Mouse (Mus musculus) adipocyte (in vitro differentiated cells): ENCODE results near the gene Msln.
"Not testable (repeated sequence)": the region's sequence is repeated elsewhere in the genome, so short reads cannot be mapped to it uniquely, and the experiment has no call there.

Source experiments
- DNase-seq: peaks from one replicate; pipeline ENCODE4 v3.0.0-alpha.2; 2016; ENCODE audit warnings: low spot score

The Msln gene

DNA sequence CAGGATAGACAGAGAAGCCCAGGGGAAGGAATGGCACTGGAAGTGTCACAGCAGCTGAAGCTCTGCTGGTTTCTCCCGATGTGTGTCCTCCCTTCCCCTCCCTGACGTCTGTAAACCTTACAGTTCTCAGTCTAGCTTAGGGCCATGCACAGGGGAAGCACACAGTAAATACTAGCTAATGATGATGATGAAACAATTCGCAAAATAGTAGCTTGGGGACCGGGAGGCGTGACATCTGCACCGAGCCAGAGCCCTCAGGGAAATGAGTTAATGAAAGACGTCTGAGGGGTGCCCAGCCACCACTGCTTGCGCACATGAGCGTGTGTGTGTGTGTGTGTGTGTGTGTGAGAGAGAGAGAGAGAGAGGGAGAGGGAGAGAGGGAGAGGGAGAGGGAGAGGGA, 15.2 kb upstream of the Msln start:
- DNase-seq: no peak

DNA sequence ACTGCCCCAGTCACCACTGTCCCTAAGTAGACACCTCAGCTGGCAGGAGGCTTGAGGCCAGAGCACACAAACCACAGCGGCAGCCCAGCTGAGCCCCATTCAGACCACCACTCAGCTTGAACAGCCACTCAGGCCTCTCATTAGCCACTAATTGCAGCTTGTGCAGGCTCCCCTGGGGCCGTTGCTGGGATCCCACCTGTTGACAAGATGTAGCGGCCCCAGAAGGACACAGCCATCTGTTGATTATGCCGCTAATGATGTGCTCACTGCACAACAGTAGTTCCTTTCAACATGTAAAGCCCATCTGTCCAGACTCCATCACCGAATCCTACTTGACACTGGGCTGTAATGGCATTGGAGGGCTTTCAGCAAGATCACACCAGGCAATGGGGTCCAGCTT, 11.7 kb upstream of the Msln start:
- DNase-seq: no peak

GRCm38 (mm10) chr17:25762591-25762990, 8.4 kb upstream of the Msln start:
- DNase-seq: no peak

- DNase-seq: no peak
These were observed 7.4 kb upstream of the Msln start for GRCm38 (mm10) chr17:25761561-25761970.

GRCm38 (mm10) chr17:25760148-25760547, 6.0 kb upstream of the Msln start:
- no peak for DNase-seq

- DNase-seq: no peak
These were observed 3.5 kb upstream of the Msln start for GRCm38 (mm10) chr17:25757691-25758090.

- peak; percentile 27 for DNase-seq
These were observed 2.4 kb upstream of the Msln start for GRCm38 (mm10) chr17:25756378-25757242.

DNA sequence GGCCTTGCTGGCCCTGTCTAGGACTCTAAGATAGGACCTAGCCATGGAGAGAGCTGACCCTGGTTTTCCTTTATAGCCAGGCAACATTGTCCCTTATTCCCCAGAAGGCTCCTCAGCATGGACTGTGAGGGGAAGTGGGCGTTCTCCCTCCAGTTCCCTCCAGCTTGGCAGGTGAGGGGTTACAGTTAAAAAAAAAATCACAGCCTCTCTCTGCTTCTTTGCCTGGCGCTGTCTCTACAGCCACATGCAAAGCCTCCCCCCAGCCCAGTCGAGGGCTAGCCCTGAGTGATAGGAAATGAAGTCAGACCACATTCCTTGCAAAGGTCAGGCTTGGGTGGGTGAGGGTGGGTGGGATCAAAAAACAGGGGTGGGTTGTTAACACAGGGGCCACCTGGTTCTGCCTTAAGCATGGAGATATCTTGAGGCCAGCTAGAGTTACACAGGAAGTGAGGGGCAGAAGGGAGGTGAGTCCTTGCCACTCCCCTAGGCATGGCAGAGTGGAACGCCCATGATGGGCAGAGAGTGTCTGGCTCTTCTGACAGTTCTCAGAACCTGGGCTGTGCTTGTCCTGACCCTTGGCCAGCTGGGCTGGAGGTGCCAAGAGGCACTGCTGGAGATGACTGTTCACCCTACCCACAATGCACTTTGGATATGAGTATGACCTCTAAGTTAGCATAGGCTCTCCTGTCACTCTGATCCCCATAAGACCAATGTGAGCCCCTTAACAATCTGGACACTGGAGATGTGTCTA, 1.6 kb upstream of the Msln start:
- DNase-seq: peak; percentile 40

GRCm38 (mm10) chr17:25755086-25755485, 908 bp upstream of the Msln start:
- DNase-seq: no peak

GRCm38 (mm10) chr17:25751446-25751845, 2.7 kb downstream of the Msln start:
- peak; percentile 66 for DNase-seq

- DNase-seq: no peak
These were observed 4.9 kb downstream of the Msln start for GRCm38 (mm10) chr17:25749314-25749713.

DNA sequence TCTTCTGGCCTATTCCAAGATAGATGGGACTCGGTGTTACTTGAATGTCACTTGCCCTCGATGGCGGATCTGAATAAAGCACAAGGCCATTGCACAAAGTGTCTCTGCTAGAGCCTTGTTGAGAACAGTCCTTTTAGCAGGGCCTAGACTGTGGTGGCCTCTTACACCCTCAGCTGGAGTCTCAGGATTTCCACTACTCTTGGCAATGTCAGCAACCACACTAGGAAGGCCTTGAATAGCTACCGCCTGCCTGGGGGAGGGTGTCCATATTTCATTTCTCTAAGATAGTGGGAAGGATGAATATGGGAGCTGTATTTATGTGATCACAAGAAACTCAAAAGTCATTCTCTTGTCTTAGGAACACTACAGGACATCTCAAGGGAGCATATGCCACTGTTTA, 5.9 kb downstream of the Msln start:
- no peak for DNase-seq

GRCm38 (mm10) chr17:25744311-25744710, 9.9 kb downstream of the Msln start:
- DNase-seq: no peak

DNA sequence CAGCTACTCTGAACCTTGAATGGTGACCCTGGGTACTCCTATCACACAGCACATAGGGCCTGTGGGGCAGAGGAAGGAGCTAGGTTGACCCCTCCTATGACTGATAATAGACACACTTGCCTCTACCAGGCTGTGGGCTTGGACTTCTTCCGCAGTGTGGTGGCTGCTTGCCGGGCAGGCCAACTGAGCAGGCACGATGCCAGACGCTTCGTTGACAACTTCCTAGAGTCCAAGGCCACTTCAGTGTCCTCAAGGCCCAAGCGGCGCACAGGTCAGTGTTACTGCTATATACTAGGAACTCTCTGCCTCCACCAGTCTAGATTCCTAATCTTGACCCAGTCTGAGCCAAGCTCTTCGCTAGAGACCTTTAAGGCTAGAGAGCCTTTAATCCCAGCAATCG, 10.3 kb downstream of the Msln start:
- no peak for DNase-seq

DNA sequence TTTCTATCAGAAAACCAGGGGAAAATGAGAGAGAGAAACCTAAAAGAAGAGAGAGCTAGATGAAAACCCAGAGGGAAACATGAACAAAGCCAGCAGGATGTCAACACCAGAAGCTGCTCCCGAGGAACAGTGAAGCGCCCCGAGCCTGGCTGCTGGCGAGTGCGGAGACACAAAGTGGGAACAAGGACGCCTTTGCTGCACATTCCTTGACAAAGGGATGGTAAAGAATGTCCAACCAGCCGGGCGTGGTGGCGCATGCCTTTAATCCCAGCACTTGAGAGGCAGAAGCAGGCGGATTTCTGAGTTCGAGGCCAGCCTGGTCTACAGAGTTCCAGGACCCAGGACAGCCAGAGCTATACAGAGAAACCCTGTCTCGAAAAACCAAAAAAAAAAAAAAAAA, 12.7 kb downstream of the Msln start:
- not testable (repeated sequence) for DNase-seq

GRCm38 (mm10) chr17:25738861-25739260, 15.3 kb downstream of the Msln start:
- no peak for DNase-seq

DNA sequence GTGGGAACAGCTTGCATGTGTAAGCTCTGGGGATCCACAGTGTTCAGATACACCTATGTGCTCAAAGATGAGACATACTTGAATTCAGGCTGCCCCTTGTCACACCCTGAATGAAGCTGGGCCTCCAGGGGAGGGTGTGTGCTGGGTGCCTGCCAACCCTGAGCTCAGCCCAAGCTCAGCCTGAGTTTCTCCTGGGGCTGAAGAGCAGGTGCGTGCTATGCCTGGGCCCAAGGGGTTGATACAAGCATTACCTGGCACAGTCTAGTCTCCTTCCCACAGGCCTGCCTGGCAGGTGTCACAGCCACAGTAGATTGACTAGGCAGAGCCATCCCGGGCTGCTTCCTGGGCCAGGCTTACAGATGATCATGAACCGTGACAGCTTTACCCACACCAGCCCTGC, 18.4 kb downstream of the Msln start, which contains the start of gene Mslnl:
Gene Mslnl, plus strand, starts transcription at position 298 of the 400 bp plus-strand sequence.
- DNase-seq: no peak

DNA sequence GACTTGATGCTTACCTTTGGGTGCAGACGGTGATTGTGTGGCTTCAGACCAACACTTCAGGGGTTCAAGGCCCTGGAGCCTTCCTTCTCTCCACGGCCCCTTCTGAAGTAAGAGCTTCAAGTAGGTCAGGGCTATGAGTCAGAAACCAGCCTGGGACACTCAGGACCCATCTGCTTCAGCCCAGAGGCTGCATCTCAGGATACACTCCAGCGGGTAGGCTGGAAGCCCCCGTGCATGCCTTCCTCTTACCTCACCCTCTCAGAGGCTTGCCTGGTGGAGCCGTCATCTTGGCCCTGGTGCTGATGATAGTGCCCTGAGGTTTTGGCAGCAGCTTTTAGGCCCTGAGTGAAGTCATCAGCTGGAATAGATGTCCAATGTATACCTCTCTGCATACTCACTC, 18.9 kb downstream of the Msln start:
- DNase-seq: no peak

GRCm38 (mm10) chr17:25732082-25732481, 22.1 kb downstream of the Msln start:
- DNase-seq: peak; percentile 94

DNA sequence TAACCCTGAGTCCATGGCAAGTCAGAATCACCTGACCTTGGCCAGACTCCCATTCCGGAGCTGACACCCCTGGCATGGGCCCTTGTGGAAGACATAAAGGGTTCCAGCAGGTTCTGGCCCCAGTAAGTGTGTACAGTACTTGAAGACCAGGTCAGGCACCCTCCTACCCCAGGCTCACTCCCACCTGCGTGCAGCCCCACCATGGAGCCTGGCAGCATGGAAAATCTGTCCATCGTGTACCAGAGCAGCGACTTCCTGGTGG, 26.2 kb downstream of the Msln start:
- DNase-seq: no peak

- peak; percentile 100 for DNase-seq
These were observed 26.7 kb downstream of the Msln start, which contains the start of the genes Chtf18 and Rpusd1 for GRCm38 (mm10) chr17:25727265-25728008. Chtf18 (minus strand) TSS chr17:25727419. Rpusd1 (plus strand) TSS chr17:25727670.

DNA sequence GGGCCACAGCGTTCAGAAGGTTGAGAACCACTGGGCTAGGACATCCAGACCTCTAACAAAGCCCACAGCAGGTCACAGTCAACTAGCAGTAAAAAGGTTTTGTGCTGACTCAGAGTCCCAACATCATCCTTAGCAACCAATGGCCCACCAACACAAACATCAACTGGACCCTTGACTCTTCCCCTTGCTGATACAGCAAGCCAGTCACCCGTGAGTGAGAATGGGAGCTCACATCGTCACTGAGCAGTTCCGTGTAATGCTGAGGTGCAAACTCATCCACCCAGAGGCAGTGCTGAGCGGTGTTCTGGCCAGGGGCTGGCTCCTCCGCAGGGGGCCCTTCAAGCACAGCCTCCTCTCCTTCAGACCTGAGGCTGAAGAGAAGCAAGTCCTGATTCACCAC, 28.9 kb downstream of the Msln start:
- no peak for DNase-seq

DNA sequence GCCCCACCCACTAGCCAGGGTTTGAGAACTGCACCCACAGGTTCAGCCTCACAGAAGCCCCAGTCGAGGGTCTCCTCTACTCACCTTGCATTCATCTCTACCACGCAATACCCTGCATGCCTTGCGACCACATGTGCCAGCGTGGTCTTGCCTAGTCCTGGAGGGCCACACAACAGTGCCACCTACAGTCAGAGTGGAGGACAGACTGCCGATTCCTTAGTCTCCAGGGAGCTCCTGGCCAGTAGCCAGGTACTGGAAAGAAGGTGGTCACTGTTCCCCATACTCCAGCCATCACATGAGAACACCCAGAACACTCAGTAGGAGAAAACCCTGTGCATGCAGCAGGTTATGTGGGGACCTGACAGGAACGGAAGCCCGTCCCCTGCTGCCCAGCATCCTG, 30.3 kb downstream of the Msln start:
- no peak for DNase-seq
